In the genomic region with DNA sequence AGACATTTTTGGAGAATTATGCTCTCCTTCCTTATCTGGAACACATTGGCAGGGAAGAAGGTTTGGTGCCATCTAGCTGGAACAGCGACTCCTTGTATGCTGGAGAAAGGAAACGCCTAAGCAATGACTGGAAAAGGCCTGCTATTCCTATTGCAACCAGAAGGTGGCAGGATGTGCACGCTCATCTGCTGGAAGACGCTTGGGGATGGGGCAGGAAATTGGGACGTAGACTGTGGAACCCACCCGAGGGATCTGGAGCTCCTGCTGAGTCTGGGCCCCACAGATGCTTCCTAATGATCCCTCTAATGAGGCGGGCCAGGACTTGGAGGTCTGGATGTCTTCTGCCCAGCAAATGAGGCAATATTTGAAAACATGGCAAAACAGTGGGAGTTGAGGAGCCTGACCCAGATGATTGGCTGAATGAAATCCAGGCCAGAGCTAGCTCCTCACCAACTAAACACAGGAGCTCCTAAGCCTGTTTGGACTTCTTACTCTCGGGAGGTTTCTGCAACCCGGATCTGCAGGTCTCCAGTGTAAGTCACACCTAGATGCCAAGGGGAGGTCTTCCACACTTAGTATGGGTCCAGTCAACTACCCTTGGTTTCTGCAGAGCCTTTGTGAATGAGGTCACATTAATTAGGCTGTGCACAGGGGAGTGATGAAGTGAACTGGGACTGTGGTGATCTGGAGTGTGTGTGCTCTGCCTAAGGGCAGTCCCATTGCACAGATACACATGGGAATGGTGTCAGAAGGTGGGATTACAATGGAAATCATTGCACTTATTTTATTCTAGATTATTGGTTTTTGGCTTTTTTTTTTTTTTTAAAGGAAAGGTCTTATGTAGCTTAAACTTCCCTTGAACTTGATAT, we compare ENCODE assay signal across 9 mouse cellular contexts. TPM values are rescaled to one million over a fixed set of nuclear protein-coding genes. Genes with fewer than 3 reads are reported as not detected.
A peak's percentile ranks its signal among the peaks of the same experiment; 100 is the strongest.
DNase-seq lines count a peak whose midpoint lies in the region; ATAC-seq and TF ChIP-seq lines count a peak whose summit lies in the region.
"Had no signal": no experiment of that assay in that cellular context is flagged by ENCODE, and none has a peak within 500 bp of the region (broad histone marks: within the 10 kb centered on the region; RNA-seq: fewer than 3 reads in every experiment).

No protein-coding gene starts in this region.

- ATAC-seq in G1E (ENCODE audit: extremely low read depth, insufficient number of reproducible peaks, low FRiP score, poor library complexity, severe bottlenecking) = peak; percentile 34; the same call in 1 of the 2 replicates
- ATAC-seq in activated CD4-positive, CD25-positive, alpha-beta regulatory T cell, adult 4 months = no peak

- no peaks in the 10 kb centered on the region for H3K36me3 ChIP-seq in G1E (replicated peaks)
- H3K36me3 ChIP-seq in hindbrain, embryonic 10.5 days = peaks cover 85% of the 10 kb centered on the region

- no peaks in the 10 kb centered on the region for H3K4me1 ChIP-seq in G1E (ENCODE audit: insufficient read depth, low read depth, low read length)
- no peaks in the 10 kb centered on the region for H3K4me1 ChIP-seq in bone marrow macrophage, adult 2 months (ENCODE audit: control insufficient read depth, insufficient read depth, low read length)
- no peaks in the 10 kb centered on the region for H3K4me1 ChIP-seq in embryonic fibroblast, embryonic 13.5 days (ENCODE audit: control insufficient read depth, insufficient read depth, low read length)
- peaks cover 4% of the 10 kb centered on the region; the same call in 1 of the 2 replicates for H3K4me1 ChIP-seq in hindbrain, embryonic 10.5 days (replicated peaks)

- H3K9me3 ChIP-seq in G1E (replicated peaks) = no peaks in the 10 kb centered on the region
- no peaks in the 10 kb centered on the region for H3K9me3 ChIP-seq in hindbrain, embryonic 10.5 days
- H3K9me3 ChIP-seq: megakaryocyte, embryonic 14.5 days had no signal

- DNase-seq in G1E (ENCODE audit: low spot score) = peak; percentile 54
- DNase-seq in hindbrain, embryonic 10.5 days (ENCODE audit: low spot score) = peak; percentile 81
- peak; percentile 68 for DNase-seq in layer of hippocampus, adult 9-11 months
- peak; percentile 72 for DNase-seq in lung, postnatal 10 days
- DNase-seq in retina, postnatal 1 day = peak; percentile 93

- no peak overlapping the region for H3K4me3 ChIP-seq in G1E (ENCODE audit: low read depth, low read length)
- H3K4me3 ChIP-seq in bone marrow macrophage, adult 2 months (ENCODE audit: insufficient read depth, low read length) = no peak overlapping the region
- no peak overlapping the region for H3K4me3 ChIP-seq in embryonic fibroblast, embryonic 13.5 days (ENCODE audit: insufficient read depth, low read length)
- H3K4me3 ChIP-seq in hindbrain, embryonic 10.5 days = no peak overlapping the region
- H3K4me3 ChIP-seq: megakaryocyte, embryonic 14.5 days had no signal

- no peak overlapping the region for H3K27ac ChIP-seq in bone marrow macrophage, adult 2 months (ENCODE audit: insufficient read depth, low read depth, low read length)
- no peak overlapping the region for H3K27ac ChIP-seq in embryonic fibroblast, embryonic 13.5 days (ENCODE audit: insufficient read depth, low read length)
- H3K27ac ChIP-seq in hindbrain, embryonic 10.5 days = no peak overlapping the region

- TF ChIP-seq POLR2A in bone marrow macrophage, adult 2 months (IDR thresholded peaks at IDR 0.05; ENCODE audit: borderline replicate concordance, low read depth, low read length) = no peak
- TF ChIP-seq POLR2A in embryonic fibroblast, embryonic 13.5 days (IDR thresholded peaks at IDR 0.05; ENCODE audit: low read depth, low read length) = no peak

- WGBS in hindbrain, embryonic 10.5 days = 9% methylated on average over 9 of the region's 9 CpGs

- no peaks in the 10 kb centered on the region for H3K27me3 ChIP-seq in G1E (ENCODE audit: insufficient read depth, low read length)
- no peaks in the 10 kb centered on the region for H3K27me3 ChIP-seq in hindbrain, embryonic 10.5 days (ENCODE audit: insufficient read depth, poor library complexity, severe bottlenecking)

- TF ChIP-seq CTCF in G1E (IDR thresholded peaks at IDR 0.05; ENCODE audit: low read depth, low read length) = peak; percentile 90
- TF ChIP-seq CTCF in bone marrow macrophage, adult 2 months (IDR thresholded peaks at IDR 0.05; ENCODE audit: low read depth, low read length) = peak; percentile 91
- TF ChIP-seq CTCF in embryonic fibroblast, embryonic 13.5 days (IDR thresholded peaks at IDR 0.05; ENCODE audit: borderline replicate concordance, insufficient read depth, low read length) = peak; percentile 94; the same call in 1 of the 2 replicates

RNA-seq across cellular contexts. Expression of a gene that starts 49.6 kb away (rescaled TPM):
- total RNA-seq in G1E (2014; fragmentation: Nextera tagmentation) = 97.4 and 104 TPM in 2 replicates
- total RNA-seq in G1E (2017) = 122 and 128 TPM in 2 replicates
- 365 and 461 TPM in 2 replicates for polyA plus RNA-seq in G1E (2012)
- polyA plus RNA-seq in bone marrow macrophage, adult 2 months (2012; ENCODE audit: insufficient read depth, insufficient read length, missing spikeins) = 29.4 and 32.0 TPM in 2 replicates
- 77.7 and 79.1 TPM in 2 replicates for polyA plus RNA-seq in embryonic fibroblast, embryonic 13.5 days (2011; ENCODE audit: insufficient read length, low read depth, missing spikeins)
- 221 and 269 TPM in 2 replicates for polyA plus RNA-seq in hindbrain, embryonic 10.5 days (2016; fragmentation: Nextera tagmentation; extraction: Ambion mirVana)
- 10 to 100 TPM; 62.4 to 65.3 TPM for polyA plus RNA-seq in activated CD4-positive, CD25-positive, alpha-beta regulatory T cell, adult 4 months (2017; shearing (Covaris generic))

RNA-seq across cellular contexts. Expression of a gene that starts 58.0 kb away (rescaled TPM):
- total RNA-seq in G1E (2014; fragmentation: Nextera tagmentation) (37.0 and 37.7 TPM in 2 replicates), G1E (2017) (103 and 125 TPM in 2 replicates)
- polyA plus RNA-seq in G1E (2012) = 39.7 and 92.8 TPM in 2 replicates
- polyA plus RNA-seq in bone marrow macrophage, adult 2 months (2012; ENCODE audit: insufficient read depth, insufficient read length, missing spikeins) = 363 and 383 TPM in 2 replicates
- polyA plus RNA-seq in embryonic fibroblast, embryonic 13.5 days (2011; ENCODE audit: insufficient read length, low read depth, missing spikeins) = 114 and 118 TPM in 2 replicates
- 269 and 322 TPM in 2 replicates for polyA plus RNA-seq in hindbrain, embryonic 10.5 days (2016; fragmentation: Nextera tagmentation; extraction: Ambion mirVana)
- polyA plus RNA-seq in activated CD4-positive, CD25-positive, alpha-beta regulatory T cell, adult 4 months (2017; shearing (Covaris generic)) = 100 to 1,000 TPM; 224 to 229 TPM
